Mouse (Mus musculus) heart, embryonic 11.5 days (tissue): ENCODE measurements around the gene Slc35d3. TPM values are rescaled to one million over a fixed set of nuclear protein-coding genes. Genes with fewer than 3 reads are reported as not detected.

Experiments
- ATAC-seq: fragments of 200-750 bp; cut with Nextera tagmentation; replicated peaks from 2 replicates; pipeline ENCODE4 v1.8.0; 2017; ENCODE audit warnings: moderate library complexity; ENCODE audit not compliant: insufficient number of reproducible peaks, low FRiP score, low TSS enrichment
- H3K27ac ChIP-seq: fragments of 300-500 bp; sonication (generic); 2 replicates; pipeline ENCODE4 v1.5.1; 2014; ENCODE audit warnings: mild to moderate bottlenecking, low read depth, low read length
- H3K27me3 ChIP-seq: fragments of 300-500 bp; sonication (generic); 2 replicates; pipeline ENCODE4 v1.6.1; 2014; ENCODE audit warnings: mild to moderate bottlenecking, low read length, mixed read lengths; ENCODE audit not compliant: control insufficient read depth, insufficient read depth
- H3K36me3 ChIP-seq: fragments of 300-500 bp; sonication (generic); 2 replicates; pipeline ENCODE4 v1.6.1; 2014; ENCODE audit warnings: mild to moderate bottlenecking, low read length, moderate library complexity, mixed read lengths; ENCODE audit not compliant: control insufficient read depth, insufficient read depth
- H3K4me1 ChIP-seq: fragments of 300-500 bp; sonication (generic); 2 replicates; pipeline ENCODE4 v1.6.1; 2014; ENCODE audit warnings: low read length; ENCODE audit not compliant: control insufficient read depth, insufficient read depth
- H3K4me2 ChIP-seq: fragments of 300-500 bp; sonication (generic); 2 replicates; pipeline ENCODE4 v1.6.1; 2014; ENCODE audit warnings: mild to moderate bottlenecking, moderate library complexity
- H3K4me3 ChIP-seq: fragments of 300-500 bp; sonication (generic); 2 replicates; pipeline ENCODE4 v1.5.1; 2014; ENCODE audit warnings: low read depth, low read length
- H3K9ac ChIP-seq: fragments of 300-500 bp; sonication (generic); 2 replicates; pipeline ENCODE4 v1.6.1; 2014; ENCODE audit warnings: mild to moderate bottlenecking, low read depth, low read length, moderate library complexity
- H3K9me3 ChIP-seq: fragments of 300-500 bp; sonication (generic); replicated peaks from 2 replicates; pipeline ENCODE4 v1.6.1; 2016; ENCODE audit warnings: low read length; ENCODE audit not compliant: control insufficient read depth
- WGBS: fragments of 180-500 bp; shearing (Covaris S2); extraction: QIAGEN DNeasy Blood & Tissue Kit; methylation state at CpG from one replicate; pipeline ENCODE4 v1.1.7; 2014; ENCODE audit not compliant: insufficient replicate concordance; 5-methylcytosine and 5-hydroxymethylcytosine counted together
- polyA plus RNA-seq: library from polyadenylated mRNA; unstranded; fragments of >200 nt; fragmentation: Nextera tagmentation; extraction: Ambion mirVana; gene quantifications from 2 replicates; pipeline ENCODE4 v1.2.1, GENCODE M21; 2014

Slc35d3 gene
- polyA plus RNA-seq, 1 experiment from 2014 or later: 2.1 TPM

- H3K4me3 ChIP-seq: no peak overlapping the region
- H3K4me1 ChIP-seq: peaks cover 29% of the 10 kb centered on the region
- no peak for ATAC-seq
- 15% methylated on average over 16 of the region's 16 CpGs for WGBS
- no peaks in the 10 kb centered on the region for H3K9me3 ChIP-seq
- H3K36me3 ChIP-seq: no peaks in the 10 kb centered on the region
- peaks cover 4% of the 10 kb centered on the region; the same call in 1 of the 2 replicates for H3K27me3 ChIP-seq
- no peak overlapping the region for H3K9ac ChIP-seq
- no peak overlapping the region for H3K27ac ChIP-seq
- H3K4me2 ChIP-seq: no peak overlapping the region
These were observed 32.4 kb downstream of the Slc35d3 start for GRCm38 (mm10) chr10:19818723-19819355.

DNA sequence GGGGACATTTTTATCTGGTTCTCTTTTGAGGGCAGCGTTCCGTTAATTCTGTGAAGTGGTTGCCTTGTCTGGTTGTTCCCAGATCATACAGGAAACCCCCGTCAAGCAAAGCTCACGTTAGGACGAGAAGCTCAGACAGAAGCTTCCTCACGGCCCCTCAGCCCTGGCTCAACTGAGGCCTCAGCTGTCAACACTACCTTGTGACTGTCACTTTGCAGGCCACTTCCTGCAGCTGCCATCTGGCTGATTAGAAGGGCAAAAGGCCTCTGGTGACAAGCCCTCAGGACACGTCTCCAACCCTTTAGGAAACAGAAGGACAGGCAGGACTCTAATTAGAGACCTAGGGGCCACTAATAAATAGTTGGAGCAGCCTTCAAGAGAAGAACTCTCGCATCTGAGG is 35.9 kb downstream of the Slc35d3 start:
- H3K4me1 ChIP-seq: peaks cover 29% of the 10 kb centered on the region
- 3% methylated on average over 8 of the region's 8 CpGs for WGBS
- H3K4me3 ChIP-seq: no peak overlapping the region
- ATAC-seq: peak; percentile 57; the same call in 1 of the 2 replicates
- peak overlapping the region; percentile 14; the same call in 1 of the 2 replicates for H3K4me2 ChIP-seq
- H3K27me3 ChIP-seq: peaks cover 10% of the 10 kb centered on the region
- H3K9me3 ChIP-seq: no peaks in the 10 kb centered on the region
- no peak overlapping the region for H3K27ac ChIP-seq
- no peaks in the 10 kb centered on the region for H3K36me3 ChIP-seq
- H3K9ac ChIP-seq: no peak overlapping the region

- H3K27me3 ChIP-seq: peaks cover 8% of the 10 kb centered on the region
- 42% methylated on average over 9 of the region's 9 CpGs for WGBS
- H3K27ac ChIP-seq: no peak overlapping the region
- no peak for ATAC-seq
- H3K4me3 ChIP-seq: no peak overlapping the region
- peaks cover 17% of the 10 kb centered on the region for H3K4me1 ChIP-seq
- H3K36me3 ChIP-seq: no peaks in the 10 kb centered on the region
- no peaks in the 10 kb centered on the region for H3K9me3 ChIP-seq
- no peak overlapping the region for H3K9ac ChIP-seq
- H3K4me2 ChIP-seq: no peak overlapping the region
These were observed 39.7 kb downstream of the Slc35d3 start for GRCm38 (mm10) chr10:19811436-19812172.

DNA sequence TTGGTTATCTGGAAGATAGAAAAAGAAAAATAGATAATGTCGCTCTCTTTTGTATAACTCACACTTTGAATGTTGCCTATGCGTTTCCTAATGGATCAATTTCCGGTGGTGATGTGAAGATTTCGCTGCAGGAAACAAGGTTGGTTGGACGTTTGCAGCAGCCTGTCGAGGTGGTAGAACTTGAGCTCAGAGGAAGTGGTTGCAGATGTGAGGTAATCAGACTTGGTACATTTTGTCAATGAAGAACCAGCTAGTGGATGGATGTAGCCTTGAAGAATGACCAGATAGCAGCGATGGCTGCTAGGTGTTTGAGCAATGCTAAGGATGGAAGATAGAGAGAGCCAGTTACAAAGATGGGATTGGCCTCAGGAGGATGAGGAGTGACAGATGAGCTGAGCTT is 46.5 kb downstream of the Slc35d3 start:
- H3K9ac ChIP-seq: no peak overlapping the region
- WGBS: 70% methylated on average over 7 of the region's 7 CpGs
- H3K27ac ChIP-seq: no peak overlapping the region
- ATAC-seq: no peak
- H3K4me3 ChIP-seq: no peak overlapping the region
- no peak overlapping the region for H3K4me2 ChIP-seq
- H3K27me3 ChIP-seq: no peaks in the 10 kb centered on the region
- no peaks in the 10 kb centered on the region for H3K36me3 ChIP-seq
- H3K9me3 ChIP-seq: no peaks in the 10 kb centered on the region
- H3K4me1 ChIP-seq: no peaks in the 10 kb centered on the region

DNA sequence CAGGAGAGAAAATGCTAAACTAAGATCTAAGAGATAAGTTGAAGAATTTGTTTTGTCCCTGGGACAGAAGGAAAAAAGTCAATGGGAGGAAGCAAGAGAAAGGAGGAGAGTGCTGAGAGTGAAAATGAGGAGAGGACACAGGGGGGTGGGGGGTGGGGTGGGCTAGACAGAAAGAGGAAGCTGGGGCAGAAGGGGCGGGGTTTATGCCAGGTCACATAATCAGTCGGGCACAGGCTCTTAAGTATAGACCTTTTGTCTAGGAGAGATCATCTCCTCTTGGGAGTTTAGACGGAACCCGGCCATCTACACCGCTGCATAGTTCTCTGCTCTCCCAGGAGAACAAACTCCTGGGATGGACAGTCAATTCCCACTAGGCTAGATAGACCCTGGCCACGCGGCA is 48.3 kb downstream of the Slc35d3 start:
- Histone ChIP-seq H3K4me2 (no peak overlapping the region), H3K9ac (no peak overlapping the region), H3K27me3 (no peaks in the 10 kb centered on the region), H3K9me3 (no peaks in the 10 kb centered on the region), H3K27ac (no peak overlapping the region), H3K36me3 (no peaks in the 10 kb centered on the region), H3K4me1 (no peaks in the 10 kb centered on the region), H3K4me3 (no peak overlapping the region)
- 67% methylated on average over 7 of the region's 7 CpGs for WGBS
- ATAC-seq: no peak

Other genes with a start within 250 kb of the Slc35d3 start
- not detected in 2 replicates for gene Il22ra2, start 229.5 kb downstream of the Slc35d3 start, polyA plus RNA-seq
- 0.11 and 0.24 TPM in 2 replicates for gene Il20ra, start 138.9 kb downstream of the Slc35d3 start, polyA plus RNA-seq
- gene Pex7, start 56.2 kb upstream of the Slc35d3 start, polyA plus RNA-seq: 36.5 and 38.4 TPM in 2 replicates
- 3.2 and 4.2 TPM in 2 replicates for gene Map3k5, start 83.0 kb upstream of the Slc35d3 start, polyA plus RNA-seq